Mouse (Mus musculus) cortical plate, adult 2 months (tissue): ENCODE measurements at regions not wholly inside any gene's neighbourhood (a gene's known extent, or its start where the extent isn't known, plus 50 kb on each side); places are given as distances from the start of the nearest gene placed in this dataset.
A peak's percentile ranks its signal among the peaks of the same experiment; 100 is the strongest.

Experiments used
- CTCF ChIP-seq: fragments of 200-500 bp; IDR thresholded peaks from 2 replicates; pipeline ENCODE4 v1.5.1; 2011; ENCODE audit warnings: mild to moderate bottlenecking, control low read depth, low read length; ENCODE audit not compliant: insufficient read depth; ENCODE audit errors: extremely low read depth
- POLR2A ChIP-seq: fragments of 200-500 bp; IDR thresholded peaks from 2 replicates; pipeline ENCODE4 v1.6.1; 2011; ENCODE audit warnings: mild to moderate bottlenecking, low read length, control low read depth; ENCODE audit not compliant: insufficient read depth; ENCODE audit errors: extremely low read depth

GRCm38 (mm10) chr15:95723699-95724098, 66.9 kb upstream of the Ano6 start:
- TF ChIP-seq POLR2A, result no peak
- TF ChIP-seq CTCF, result peak; percentile 27; the same call in 1 of the 2 replicates
